Mouse (Mus musculus) limb, embryonic 12.5 days (tissue): ENCODE results near the gene Rbm45. TPM values are rescaled to one million over a fixed set of nuclear protein-coding genes. Genes with fewer than 3 reads are reported as not detected.

Experiments used
- ATAC-seq: fragments of 200-750 bp; cut with Nextera tagmentation; 2 replicates; pipeline ENCODE4 v1.8.0; 2017; ENCODE audit warnings: low read depth, moderate TSS enrichment; ENCODE audit not compliant: insufficient number of reproducible peaks, insufficient read depth, low FRiP score, low TSS enrichment
- H3K27ac ChIP-seq: fragments of 300-500 bp; sonication (generic); 2 replicates; pipeline ENCODE4 v1.5.1; 2016; ENCODE audit warnings: mild to moderate bottlenecking, moderate library complexity
- H3K27me3 ChIP-seq: fragments of 300-500 bp; sonication (generic); 2 replicates; pipeline ENCODE4 v1.6.1; 2016; ENCODE audit warnings: mild to moderate bottlenecking, moderate library complexity
- H3K36me3 ChIP-seq: fragments of 300-500 bp; sonication (generic); 2 replicates; pipeline ENCODE4 v1.6.1; 2016; ENCODE audit warnings: mild to moderate bottlenecking, moderate library complexity
- H3K4me1 ChIP-seq: fragments of 300-500 bp; sonication (generic); replicated peaks from 2 replicates; pipeline ENCODE4 v1.6.1; 2016
- H3K4me2 ChIP-seq: fragments of 300-500 bp; sonication (generic); 2 replicates; pipeline ENCODE4 v1.6.1; 2016; ENCODE audit warnings: mild to moderate bottlenecking, moderate library complexity
- H3K4me3 ChIP-seq: fragments of 300-500 bp; sonication (generic); replicated peaks from 2 replicates; pipeline ENCODE4 v1.5.1; 2016; ENCODE audit warnings: mild to moderate bottlenecking
- H3K9ac ChIP-seq: fragments of 300-500 bp; sonication (generic); replicated peaks from 2 replicates; pipeline ENCODE4 v1.6.1; 2016; ENCODE audit warnings: mild to moderate bottlenecking, moderate library complexity
- H3K9me3 ChIP-seq: fragments of 300-500 bp; sonication (generic); 2 replicates; pipeline ENCODE4 v1.6.1; 2016; ENCODE audit warnings: mild to moderate bottlenecking, moderate library complexity
- WGBS: fragments of 180-500 bp; shearing (Covaris S2); methylation state at CpG from one replicate; pipeline ENCODE4 v1.1.7; 2016; 5-methylcytosine and 5-hydroxymethylcytosine counted together
- polyA plus RNA-seq: library from polyadenylated mRNA; unstranded; fragments of >200 nt; fragmentation: Nextera tagmentation; extraction: Ambion mirVana; gene quantifications from 2 replicates; pipeline ENCODE4 v1.2.1, GENCODE M21; 2016

Gene Rbm45
- polyA plus RNA-seq, 1 experiment from 2014 or later = 18.8 TPM

- H3K4me1 ChIP-seq = no peaks in the 10 kb centered on the region
- no peak overlapping the region for H3K4me3 ChIP-seq
- no peaks in the 10 kb centered on the region for H3K27me3 ChIP-seq
- no peak overlapping the region for H3K27ac ChIP-seq
- no peaks in the 10 kb centered on the region for H3K9me3 ChIP-seq
- no peaks in the 10 kb centered on the region for H3K36me3 ChIP-seq
- ATAC-seq = no peak
- H3K4me2 ChIP-seq = no peak overlapping the region
- H3K9ac ChIP-seq = no peak overlapping the region
- WGBS = 73% methylated on average over 6 of the region's 6 CpGs
Observed at GRCm38 (mm10) chr2:76347839-76348238, 21.9 kb upstream of the Rbm45 start.

- no peak within 1 kb of the TSS for H3K27ac ChIP-seq
- no peak within 1 kb of the TSS for H3K9ac ChIP-seq
- WGBS = 86% methylated on average over 11 of the region's 11 CpGs
- no peak within 1 kb of the TSS for H3K4me2 ChIP-seq
- no peaks in the 10 kb centered on the region for H3K9me3 ChIP-seq
- H3K4me1 ChIP-seq = no peaks in the 10 kb centered on the region
- H3K36me3 ChIP-seq = no peaks in the 10 kb centered on the region
- no peaks in the 10 kb centered on the region for H3K27me3 ChIP-seq
- no peak for ATAC-seq
- no peak within 1 kb of the TSS for H3K4me3 ChIP-seq
Observed at GRCm38 (mm10) chr2:76360226-76360625, 9.6 kb upstream of the Rbm45 start, which contains the start of gene Cyct. Cyct (minus strand) TSS chr2:76360450.

DNA sequence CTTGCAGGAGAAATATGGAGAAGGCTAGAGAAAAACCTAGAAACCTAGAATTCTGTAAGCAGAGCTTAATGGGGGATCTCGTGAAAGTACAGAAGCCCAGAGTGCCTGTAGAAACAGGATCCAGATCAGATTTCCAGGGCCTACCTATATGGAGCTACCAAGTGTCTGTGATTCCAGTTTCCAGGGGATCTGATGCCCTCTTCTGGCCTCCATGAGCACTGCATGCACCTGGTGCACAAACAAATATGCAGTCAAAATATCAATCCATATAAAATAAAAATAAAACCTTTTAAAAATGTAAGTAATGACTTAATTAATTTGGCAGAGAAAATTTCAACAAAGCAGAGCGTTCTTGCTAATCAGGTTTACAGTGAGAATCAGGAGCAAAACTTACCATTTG is 7.7 kb upstream of the Rbm45 start:
- no peak overlapping the region for H3K4me2 ChIP-seq
- H3K27me3 ChIP-seq = no peaks in the 10 kb centered on the region
- no peak overlapping the region for H3K4me3 ChIP-seq
- no peaks in the 10 kb centered on the region for H3K9me3 ChIP-seq
- H3K36me3 ChIP-seq = no peaks in the 10 kb centered on the region
- no peak overlapping the region for H3K27ac ChIP-seq
- no peak overlapping the region for H3K9ac ChIP-seq
- 36% methylated on average over 2 of the region's 2 CpGs for WGBS
- no peaks in the 10 kb centered on the region for H3K4me1 ChIP-seq
- no peak for ATAC-seq

- Histone ChIP-seq H3K9me3 (no peaks in the 10 kb centered on the region), H3K36me3 (no peaks in the 10 kb centered on the region), H3K4me3 (no peak overlapping the region), H3K27me3 (no peaks in the 10 kb centered on the region), H3K4me2 (no peak overlapping the region), H3K9ac (no peak overlapping the region), H3K27ac (no peak overlapping the region), H3K4me1 (peaks cover under 1% of the 10 kb centered on the region)
- ATAC-seq = no peak
- 75% methylated on average over 4 of the region's 4 CpGs for WGBS
Observed at GRCm38 (mm10) chr2:76365811-76366210, 4.0 kb upstream of the Rbm45 start.

DNA sequence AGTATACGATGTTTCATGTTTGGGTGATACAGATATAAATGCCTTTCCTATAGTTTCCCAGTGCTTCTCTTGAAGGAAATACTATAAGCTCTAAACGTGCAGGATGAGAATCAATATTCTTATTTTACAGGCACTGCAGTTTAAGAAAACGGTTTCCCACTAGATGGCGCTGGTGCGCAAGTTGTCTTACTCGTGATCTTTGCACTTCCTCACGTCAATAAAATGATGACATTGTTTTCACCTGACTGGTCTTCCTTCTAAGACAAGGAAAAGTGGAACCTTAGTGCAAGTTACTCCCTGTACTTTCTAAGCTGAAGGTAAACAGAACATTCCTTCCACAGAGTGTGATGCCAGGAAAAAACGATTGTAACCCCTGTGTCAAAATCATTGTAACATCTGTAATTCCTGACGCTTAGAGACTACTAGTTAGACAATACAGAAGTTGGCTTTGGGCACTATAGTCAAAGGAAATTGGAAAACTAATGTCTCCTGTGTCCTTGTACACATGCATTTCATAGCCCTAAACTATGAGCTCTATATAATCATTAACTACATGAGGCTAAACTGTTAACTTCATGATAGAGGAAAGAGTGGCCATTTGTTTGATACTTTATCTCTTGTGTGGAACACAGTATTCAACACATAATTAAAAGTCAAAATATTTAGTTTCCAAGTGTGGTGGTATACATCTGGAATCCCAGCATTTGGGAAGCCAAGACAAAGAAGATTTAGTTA is 2.4 kb upstream of the Rbm45 start:
- Histone ChIP-seq H3K4me3 (no peak overlapping the region), H3K9ac (no peak overlapping the region), H3K36me3 (peaks cover 4% of the 10 kb centered on the region), H3K4me2 (no peak overlapping the region), H3K4me1 (peaks cover 10% of the 10 kb centered on the region), H3K27me3 (no peaks in the 10 kb centered on the region), H3K9me3 (no peaks in the 10 kb centered on the region), H3K27ac (no peak overlapping the region)
- WGBS = 23% methylated on average over 9 of the region's 9 CpGs
- no peak for ATAC-seq

- H3K9me3 ChIP-seq = no peaks in the 10 kb centered on the region
- no peak overlapping the region for H3K9ac ChIP-seq
- no peak overlapping the region for H3K4me3 ChIP-seq
- WGBS = 68% methylated on average over 13 of the region's 13 CpGs
- H3K27me3 ChIP-seq = no peaks in the 10 kb centered on the region
- H3K4me2 ChIP-seq = no peak overlapping the region
- H3K36me3 ChIP-seq = peaks cover 18% of the 10 kb centered on the region
- H3K27ac ChIP-seq = no peak overlapping the region
- no peak for ATAC-seq
- H3K4me1 ChIP-seq = peaks cover 10% of the 10 kb centered on the region
Observed at GRCm38 (mm10) chr2:76368861-76369660, 723 bp upstream of the Rbm45 start.

DNA sequence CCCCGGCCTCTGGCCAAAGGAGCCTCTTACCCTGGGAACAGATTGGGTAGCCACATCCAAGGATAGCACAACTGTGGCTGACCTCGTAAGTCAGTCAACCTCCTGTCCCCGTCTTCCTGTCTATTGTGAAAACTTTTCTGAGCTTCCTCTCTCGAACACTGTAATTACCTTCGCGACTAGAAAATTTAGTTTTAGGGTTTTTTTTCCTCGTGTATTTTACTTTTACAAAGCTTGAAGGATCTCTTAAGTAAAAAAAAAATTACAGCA is 805 bp downstream of the Rbm45 start:
- 5% methylated on average over 7 of the region's 7 CpGs for WGBS

DNA sequence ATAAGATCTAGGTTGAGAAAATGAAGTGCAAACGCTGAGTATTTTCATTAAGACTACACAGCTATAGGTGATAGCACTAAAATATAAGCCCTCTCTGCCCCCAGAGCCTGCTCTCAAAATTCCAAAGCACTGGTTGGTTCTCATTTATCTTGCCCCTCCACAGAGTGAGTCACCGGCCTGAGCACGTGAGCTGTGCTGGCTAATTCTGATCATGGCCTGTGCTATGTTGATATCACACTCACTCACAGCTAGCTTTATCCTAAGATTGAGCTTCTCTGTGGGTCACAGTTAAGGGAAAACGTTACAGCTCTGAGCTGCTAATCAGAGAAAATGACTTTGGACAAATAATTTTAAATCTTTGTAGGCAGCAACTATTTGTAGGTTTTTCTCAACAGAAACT is 2.5 kb downstream of the Rbm45 start:
- no peaks in the 10 kb centered on the region for H3K27me3 ChIP-seq
- WGBS = 87% methylated on average over 4 of the region's 4 CpGs
- peaks cover 45% of the 10 kb centered on the region for H3K36me3 ChIP-seq
- no peaks in the 10 kb centered on the region for H3K9me3 ChIP-seq
- no peak overlapping the region for H3K9ac ChIP-seq
- H3K4me1 ChIP-seq = peaks cover 10% of the 10 kb centered on the region
- no peak overlapping the region for H3K4me2 ChIP-seq
- no peak overlapping the region for H3K4me3 ChIP-seq
- H3K27ac ChIP-seq = no peak overlapping the region
- ATAC-seq = no peak

More for the DNA sequence above, 805 bp downstream of the Rbm45 start:
- H3K4me1 ChIP-seq = peaks cover 10% of the 10 kb centered on the region
- peak overlapping the region; percentile 83 for H3K4me2 ChIP-seq
- H3K9me3 ChIP-seq = no peaks in the 10 kb centered on the region
- H3K9ac ChIP-seq = peak overlapping the region; percentile 80
- ATAC-seq = no peak
- H3K36me3 ChIP-seq = peaks cover 32% of the 10 kb centered on the region
- H3K27me3 ChIP-seq = no peaks in the 10 kb centered on the region
- H3K4me3 ChIP-seq = peak overlapping the region; percentile 85
- H3K27ac ChIP-seq = no peak overlapping the region

GRCm38 (mm10) chr2:76374544-76375206 is 4.9 kb downstream of the Rbm45 start:
- 91% methylated on average over 6 of the region's 6 CpGs for whole genome bisulfite sequencing
- Histone ChIP-seq H3K27ac (no peak overlapping the region), H3K4me1 (peaks cover 10% of the 10 kb centered on the region), H3K27me3 (no peaks in the 10 kb centered on the region), H3K4me3 (no peak overlapping the region), H3K36me3 (peaks cover 67% of the 10 kb centered on the region), H3K9ac (no peak overlapping the region), H3K9me3 (no peaks in the 10 kb centered on the region), H3K4me2 (no peak overlapping the region)
- ATAC-seq = no peak

DNA sequence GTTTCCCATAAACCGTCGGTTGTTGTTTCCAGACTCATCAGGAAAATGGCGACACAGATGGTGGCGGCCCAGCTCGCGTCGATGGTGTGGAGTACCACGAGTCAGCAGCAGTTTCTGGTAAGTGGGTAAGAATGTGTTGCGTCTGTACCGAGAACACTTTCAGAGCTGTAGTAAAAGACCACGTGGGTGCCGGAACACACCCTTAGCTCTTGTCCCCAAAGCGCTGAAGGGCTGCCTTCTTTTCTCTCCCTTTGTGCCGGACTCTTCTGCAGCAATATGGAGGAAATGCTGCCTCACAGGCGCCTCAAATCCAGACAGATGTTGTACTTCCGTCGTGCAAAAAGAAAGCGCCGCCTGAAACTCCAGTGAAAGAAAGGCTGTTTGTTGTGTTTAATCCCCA is 8.9 kb downstream of the Rbm45 start:
- H3K27me3 ChIP-seq = no peaks in the 10 kb centered on the region

GRCm38 (mm10) chr2:76386531-76386930 is 16.7 kb downstream of the Rbm45 start:
- Histone ChIP-seq H3K36me3 (peaks cover 29% of the 10 kb centered on the region), H3K9ac (no peak overlapping the region)
- no peak for ATAC-seq

More for the DNA sequence above, 8.9 kb downstream of the Rbm45 start:
- Histone ChIP-seq H3K36me3 (peaks cover 79% of the 10 kb centered on the region), H3K9me3 (no peaks in the 10 kb centered on the region), H3K27ac (no peak overlapping the region), H3K4me2 (no peak overlapping the region), H3K4me3 (no peak overlapping the region), H3K4me1 (no peaks in the 10 kb centered on the region; the same call in 1 of the 2 replicates), H3K9ac (no peak overlapping the region)
- ATAC-seq = no peak
- 94% methylated on average over 19 of the region's 19 CpGs for WGBS

More at GRCm38 (mm10) chr2:76386531-76386930, 16.7 kb downstream of the Rbm45 start:
- Histone ChIP-seq H3K4me3 (no peak overlapping the region), H3K27me3 (no peaks in the 10 kb centered on the region), H3K27ac (no peak overlapping the region), H3K4me2 (no peak overlapping the region), H3K9me3 (no peaks in the 10 kb centered on the region), H3K4me1 (no peaks in the 10 kb centered on the region)
